Mouse (Mus musculus) heart, embryonic 12.5 days (tissue): ENCODE measurements around the gene Svep1. TPM values are rescaled to one million over a fixed set of nuclear protein-coding genes. Genes with fewer than 3 reads are reported as not detected.

Experiments used
- ATAC-seq: fragments of 200-750 bp; cut with Nextera tagmentation; 2 replicates; pipeline ENCODE4 v1.8.0; 2017; ENCODE audit warnings: moderate TSS enrichment, moderate library complexity; ENCODE audit not compliant: insufficient number of reproducible peaks, low FRiP score
- H3K27ac ChIP-seq: fragments of 300-500 bp; sonication (generic); 2 replicates; pipeline ENCODE4 v1.5.1; 2016; ENCODE audit warnings: mild to moderate bottlenecking, moderate library complexity; ENCODE audit not compliant: poor library complexity, severe bottlenecking
- H3K27me3 ChIP-seq: fragments of 300-500 bp; sonication (generic); replicated peaks from 2 replicates; pipeline ENCODE4 v1.6.1; 2016; ENCODE audit warnings: mild to moderate bottlenecking, moderate library complexity
- H3K36me3 ChIP-seq: fragments of 300-500 bp; sonication (generic); 2 replicates; pipeline ENCODE4 v1.6.1; 2016; ENCODE audit warnings: mild to moderate bottlenecking, moderate library complexity
- H3K4me1 ChIP-seq: fragments of 300-500 bp; sonication (generic); replicated peaks from 2 replicates; pipeline ENCODE4 v1.6.1; 2016; ENCODE audit warnings: mild to moderate bottlenecking
- H3K4me2 ChIP-seq: fragments of 300-500 bp; sonication (generic); 2 replicates; pipeline ENCODE4 v1.6.1; 2016; ENCODE audit warnings: mild to moderate bottlenecking, moderate library complexity
- H3K4me3 ChIP-seq: fragments of 300-500 bp; sonication (generic); 2 replicates; pipeline ENCODE4 v1.5.1; 2016; ENCODE audit warnings: mild to moderate bottlenecking
- H3K9ac ChIP-seq: fragments of 300-500 bp; sonication (generic); 2 replicates; pipeline ENCODE4 v1.6.1; 2016; ENCODE audit warnings: mild to moderate bottlenecking, moderate library complexity
- H3K9me3 ChIP-seq: fragments of 300-500 bp; sonication (generic); replicated peaks from 2 replicates; pipeline ENCODE4 v1.6.1; 2016; ENCODE audit warnings: mild to moderate bottlenecking, moderate library complexity
- WGBS: fragments of 180-500 bp; shearing (Covaris S2); methylation state at CpG from one replicate; pipeline ENCODE4 v1.1.7; 2016; 5-methylcytosine and 5-hydroxymethylcytosine counted together
- polyA plus RNA-seq: library from polyadenylated mRNA; unstranded; fragments of >200 nt; fragmentation: Nextera tagmentation; extraction: Ambion mirVana; gene quantifications from 2 replicates; pipeline ENCODE4 v1.2.1, GENCODE M21; 2016

Gene Svep1
- polyA plus RNA-seq, 1 experiment from 2014 or later = 2.3 TPM

GRCm38 (mm10) chr4:58173401-58173800 is 33.3 kb downstream of the Svep1 start:
- Histone ChIP-seq H3K9ac (no peak overlapping the region), H3K4me1 (0 out of 2 replicates have a peak, but pooled peaks cover 5% of the 10 kb centered on the region), H3K4me3 (no peak overlapping the region), H3K4me2 (no peak overlapping the region), H3K9me3 (no peaks in the 10 kb centered on the region), H3K27ac (no peak overlapping the region), H3K36me3 (no peaks in the 10 kb centered on the region), H3K27me3 (0 out of 2 replicates have a peak, but pooled peaks cover 4% of the 10 kb centered on the region)
- WGBS = 80% methylated on average over 6 of the region's 6 CpGs
- ATAC-seq = no peak

DNA sequence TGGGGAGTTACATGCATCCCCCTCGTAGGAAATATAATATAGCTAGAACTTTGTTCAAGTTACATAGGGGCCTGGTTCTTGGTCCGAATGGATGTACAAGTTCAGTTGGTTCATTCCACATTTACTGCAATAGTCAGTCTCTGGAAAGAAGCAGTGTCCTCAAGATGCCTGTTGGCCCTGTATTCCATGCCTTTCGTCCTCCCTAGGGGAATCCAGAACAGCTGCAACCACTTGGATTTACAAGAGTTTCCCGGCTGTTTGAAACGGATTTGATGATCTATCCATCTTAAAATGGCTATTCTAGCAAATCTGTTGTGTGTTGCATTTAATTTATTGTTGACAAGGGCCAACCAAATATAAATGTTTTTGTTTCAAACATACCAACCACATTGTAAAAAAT is 36.2 kb downstream of the Svep1 start:
- Histone ChIP-seq H3K9me3 (no peaks in the 10 kb centered on the region), H3K27me3 (no peaks in the 10 kb centered on the region), H3K27ac (no peak overlapping the region), H3K4me1 (no peaks in the 10 kb centered on the region), H3K4me2 (no peak overlapping the region), H3K9ac (no peak overlapping the region), H3K4me3 (no peak overlapping the region), H3K36me3 (no peaks in the 10 kb centered on the region)
- WGBS = 71% methylated on average over 5 of the region's 5 CpGs
- ATAC-seq = no peak

GRCm38 (mm10) chr4:58169918-58170317 is 36.7 kb downstream of the Svep1 start:
- H3K4me2 ChIP-seq = no peak overlapping the region
- H3K27me3 ChIP-seq = no peaks in the 10 kb centered on the region
- H3K4me1 ChIP-seq = no peaks in the 10 kb centered on the region
- H3K4me3 ChIP-seq = no peak overlapping the region
- no peak overlapping the region for H3K9ac ChIP-seq
- 78% methylated on average over 2 of the region's 2 CpGs for WGBS
- H3K36me3 ChIP-seq = no peaks in the 10 kb centered on the region
- H3K9me3 ChIP-seq = no peaks in the 10 kb centered on the region
- no peak overlapping the region for H3K27ac ChIP-seq
- no peak for ATAC-seq

DNA sequence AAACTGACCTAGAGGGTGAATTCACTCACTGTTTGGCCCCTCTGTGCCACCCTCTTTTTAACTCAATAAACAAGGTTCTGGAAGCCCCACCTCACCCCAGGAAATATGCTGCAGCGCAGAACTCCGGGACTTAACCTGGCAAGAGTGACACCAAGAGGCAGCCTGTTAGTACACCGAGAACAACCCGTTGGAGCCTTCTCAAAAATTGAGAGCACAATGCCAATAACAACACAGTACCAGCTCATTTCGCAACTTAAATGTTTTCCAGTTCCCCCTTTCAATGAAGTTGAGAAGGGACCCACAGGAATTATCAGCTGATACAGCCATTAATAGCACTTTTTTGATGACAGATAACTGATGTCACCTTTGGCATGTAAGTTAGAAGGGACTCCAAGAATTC is 38.3 kb downstream of the Svep1 start:
- Histone ChIP-seq H3K4me2 (no peak overlapping the region), H3K4me1 (no peaks in the 10 kb centered on the region)
- WGBS = 73% methylated on average over 5 of the region's 5 CpGs

GRCm38 (mm10) chr4:58165711-58166110 is 40.9 kb downstream of the Svep1 start:
- Histone ChIP-seq H3K4me1 (no peaks in the 10 kb centered on the region; the same call in 1 of the 2 replicates), H3K36me3 (no peaks in the 10 kb centered on the region), H3K27me3 (no peaks in the 10 kb centered on the region), H3K4me3 (no peak overlapping the region), H3K4me2 (no peak overlapping the region), H3K27ac (no peak overlapping the region), H3K9ac (no peak overlapping the region), H3K9me3 (no peaks in the 10 kb centered on the region)
- ATAC-seq = no peak
- 72% methylated on average over 7 of the region's 7 CpGs for WGBS

More for the DNA sequence above, 38.3 kb downstream of the Svep1 start:
- Histone ChIP-seq H3K4me3 (no peak overlapping the region), H3K27ac (no peak overlapping the region), H3K9me3 (no peaks in the 10 kb centered on the region), H3K9ac (no peak overlapping the region), H3K36me3 (no peaks in the 10 kb centered on the region), H3K27me3 (no peaks in the 10 kb centered on the region)
- no peak for ATAC-seq

GRCm38 (mm10) chr4:58161901-58162300 is 44.8 kb downstream of the Svep1 start:
- H3K4me1 ChIP-seq = no peaks in the 10 kb centered on the region; the same call in 1 of the 2 replicates

GRCm38 (mm10) chr4:58159564-58159963 is 47.1 kb downstream of the Svep1 start:
- WGBS = 42% methylated on average over 1 of the region's 1 CpGs
- H3K27ac ChIP-seq = no peak overlapping the region

More at GRCm38 (mm10) chr4:58161901-58162300, 44.8 kb downstream of the Svep1 start:
- Histone ChIP-seq H3K36me3 (no peaks in the 10 kb centered on the region), H3K9me3 (no peaks in the 10 kb centered on the region), H3K4me2 (no peak overlapping the region), H3K27me3 (no peaks in the 10 kb centered on the region), H3K27ac (no peak overlapping the region), H3K4me3 (no peak overlapping the region), H3K9ac (no peak overlapping the region)
- 75% methylated on average over 2 of the region's 2 CpGs for WGBS
- no peak for ATAC-seq

DNA sequence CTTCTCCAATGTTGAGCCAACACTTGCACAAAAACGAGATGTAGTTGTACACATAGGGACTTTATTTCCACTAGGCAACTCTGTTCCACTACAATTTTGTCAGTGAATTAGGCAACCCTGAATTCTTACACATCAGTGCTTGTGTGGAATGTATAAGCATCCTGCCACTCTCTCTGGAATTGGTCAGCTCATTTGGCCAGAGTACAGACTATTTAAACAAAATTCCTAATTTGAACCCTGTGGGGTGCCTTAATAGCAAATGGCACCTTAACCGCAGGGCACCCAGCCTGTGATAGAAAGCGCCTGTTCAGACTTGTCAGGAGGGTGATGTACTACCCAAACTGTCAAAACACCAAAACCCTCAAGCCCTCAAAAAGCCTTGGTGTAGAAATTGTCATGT is 56.4 kb downstream of the Svep1 start:
- Histone ChIP-seq H3K9ac (no peak overlapping the region), H3K4me3 (no peak overlapping the region), H3K4me1 (no peaks in the 10 kb centered on the region), H3K27ac (no peak overlapping the region), H3K27me3 (no peaks in the 10 kb centered on the region), H3K9me3 (peaks cover 11% of the 10 kb centered on the region), H3K4me2 (no peak overlapping the region), H3K36me3 (no peaks in the 10 kb centered on the region)
- WGBS = 70% methylated on average over 3 of the region's 3 CpGs
- ATAC-seq = no peak

More at GRCm38 (mm10) chr4:58159564-58159963, 47.1 kb downstream of the Svep1 start:
- no peak overlapping the region for H3K9ac ChIP-seq
- H3K4me2 ChIP-seq = no peak overlapping the region
- no peak overlapping the region for H3K4me3 ChIP-seq
- no peaks in the 10 kb centered on the region for H3K9me3 ChIP-seq
- no peak for ATAC-seq
- H3K4me1 ChIP-seq = no peaks in the 10 kb centered on the region; the same call in 1 of the 2 replicates
- no peaks in the 10 kb centered on the region for H3K27me3 ChIP-seq
- no peaks in the 10 kb centered on the region for H3K36me3 ChIP-seq

GRCm38 (mm10) chr4:58149186-58149585 is 57.5 kb downstream of the Svep1 start:
- no peaks in the 10 kb centered on the region for H3K27me3 ChIP-seq
- no peak overlapping the region for H3K27ac ChIP-seq
- no peak overlapping the region for H3K9ac ChIP-seq
- H3K4me2 ChIP-seq = no peak overlapping the region
- no peaks in the 10 kb centered on the region for H3K4me1 ChIP-seq
- WGBS = 40% methylated on average over 1 of the region's 1 CpGs
- ATAC-seq = no peak
- peaks cover 11% of the 10 kb centered on the region for H3K9me3 ChIP-seq
- no peaks in the 10 kb centered on the region for H3K36me3 ChIP-seq
- H3K4me3 ChIP-seq = no peak overlapping the region

DNA sequence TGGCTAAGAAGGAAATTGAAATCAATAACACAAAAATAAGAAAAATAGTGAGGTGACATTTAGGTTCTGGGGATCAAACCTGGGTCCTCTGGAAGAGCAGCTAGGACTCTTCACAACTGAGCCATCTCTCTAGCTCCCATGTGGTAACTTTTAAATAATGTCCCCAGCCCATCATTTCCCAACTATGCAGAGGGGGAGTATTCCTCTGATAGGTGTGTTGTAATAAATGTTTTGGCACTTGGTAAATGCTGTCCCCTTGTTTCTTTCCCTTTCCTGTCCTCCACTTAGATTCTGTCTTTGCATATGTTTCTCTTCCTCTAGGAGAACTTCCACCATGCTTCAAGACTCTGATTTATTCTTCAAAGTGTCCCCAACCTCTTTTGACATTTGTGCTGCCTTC is 58.1 kb downstream of the Svep1 start:
- no peak overlapping the region for H3K27ac ChIP-seq
- no peak overlapping the region for H3K4me2 ChIP-seq
- H3K9me3 ChIP-seq = peaks cover 11% of the 10 kb centered on the region
- H3K4me1 ChIP-seq = no peaks in the 10 kb centered on the region
- H3K27me3 ChIP-seq = no peaks in the 10 kb centered on the region
- no peak overlapping the region for H3K9ac ChIP-seq
- no peak for ATAC-seq
- no peak overlapping the region for H3K4me3 ChIP-seq
- H3K36me3 ChIP-seq = no peaks in the 10 kb centered on the region

DNA sequence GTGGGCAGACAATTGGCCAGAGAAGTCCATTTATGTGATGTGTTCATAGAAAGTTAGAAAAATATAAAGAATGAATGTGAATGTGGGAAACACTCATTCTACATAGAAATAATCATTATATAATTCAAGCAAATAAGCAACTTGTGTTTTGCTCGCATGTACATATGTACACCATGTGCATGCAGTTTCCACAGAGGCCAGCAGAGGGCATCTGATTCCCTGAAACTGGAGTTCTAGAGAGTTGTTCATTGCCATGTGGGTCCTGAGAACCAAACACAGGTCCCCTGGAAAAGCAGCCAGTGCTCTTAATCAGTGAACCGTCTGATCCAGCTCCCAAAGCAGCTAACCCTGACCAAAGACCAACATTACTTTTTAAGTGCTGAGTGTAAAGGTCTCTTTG is 60.0 kb downstream of the Svep1 start:
- H3K4me2 ChIP-seq = no peak overlapping the region
- H3K4me3 ChIP-seq = no peak overlapping the region
- H3K27me3 ChIP-seq = no peaks in the 10 kb centered on the region
- H3K27ac ChIP-seq = no peak overlapping the region
- no peaks in the 10 kb centered on the region for H3K36me3 ChIP-seq
- H3K4me1 ChIP-seq = no peaks in the 10 kb centered on the region
- no peak overlapping the region for H3K9ac ChIP-seq
- no peak for ATAC-seq
- peaks cover 8% of the 10 kb centered on the region for H3K9me3 ChIP-seq
- 94% methylated on average over 2 of the region's 2 CpGs for WGBS

- no peaks in the 10 kb centered on the region for H3K9me3 ChIP-seq
- H3K4me3 ChIP-seq = no peak overlapping the region
- 75% methylated on average over 8 of the region's 8 CpGs for WGBS
- H3K4me1 ChIP-seq = no peaks in the 10 kb centered on the region
- H3K9ac ChIP-seq = no peak overlapping the region
- H3K4me2 ChIP-seq = no peak overlapping the region
- no peak overlapping the region for H3K27ac ChIP-seq
- H3K27me3 ChIP-seq = no peaks in the 10 kb centered on the region
- H3K36me3 ChIP-seq = no peaks in the 10 kb centered on the region
- ATAC-seq = no peak
Measured at GRCm38 (mm10) chr4:58139764-58140556, 66.7 kb downstream of the Svep1 start.
